Mouse (Mus musculus): ENCODE measurements at regions not wholly inside any gene's neighbourhood (a gene's known extent, or its start where the extent isn't known, plus 50 kb on each side); places are given as distances from the start of the nearest gene placed in this dataset.

DNA sequence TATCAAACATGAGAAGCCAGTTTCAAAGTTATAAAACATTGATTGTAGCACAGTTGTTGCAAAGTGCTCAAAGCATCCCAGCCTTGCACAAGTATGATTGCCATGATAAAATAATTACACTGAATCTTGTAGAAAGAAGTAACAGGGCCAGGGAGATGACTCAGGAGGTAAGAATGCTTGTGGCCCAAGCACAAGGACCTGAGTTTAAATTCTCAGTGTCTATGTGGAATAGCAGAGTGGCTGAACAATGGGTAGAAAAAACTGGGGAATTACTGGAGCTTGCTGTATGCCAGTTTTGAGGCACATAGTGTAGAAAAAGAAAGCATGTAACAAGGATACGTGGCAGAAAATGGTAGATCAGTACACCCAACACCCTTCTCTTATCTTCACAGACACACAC, 332.7 kb downstream of the Kcnj2 start:
- no peak for DNase-seq (ENCODE audit: low read depth in 1 of 2, low spot score in 2 of 2)
- WGBS, result 100% methylated on average over 1 of the region's 1 CpGs
- Histone ChIP-seq H3K36me3 (ENCODE audit: control insufficient read depth, insufficient read depth, low read length) (no peaks in the 10 kb centered on the region), H3K27ac (ENCODE audit: insufficient read depth, low read length) (no peak overlapping the region), H3K27me3 (ENCODE audit: control insufficient read depth, insufficient read depth, low read length) (no peaks in the 10 kb centered on the region), H3K4me3 (ENCODE audit: extremely low read depth, insufficient read depth, insufficient read length) (no peak overlapping the region), H3K4me1 (ENCODE audit: control insufficient read depth, insufficient read depth, insufficient read length) (no peaks in the 10 kb centered on the region)
- TF ChIP-seq CTCF (IDR thresholded peaks at IDR 0.05; ENCODE audit: extremely low read depth, insufficient read depth, insufficient read length, insufficient replicate concordance) (no peak), POLR2A (IDR thresholded peaks at IDR 0.05; ENCODE audit: low read depth, low read length) (no peak)

- DNase-seq (ENCODE audit: low read depth in 1 of 2, low spot score in 2 of 2), result no peak
- 85% methylated on average over 2 of the region's 2 CpGs for WGBS
- no peaks in the 10 kb centered on the region for H3K27me3 ChIP-seq (ENCODE audit: control insufficient read depth, insufficient read depth, low read length)
- no peak overlapping the region for H3K27ac ChIP-seq (ENCODE audit: insufficient read depth, low read length)
- no peak for TF ChIP-seq CTCF (IDR thresholded peaks at IDR 0.05; ENCODE audit: extremely low read depth, insufficient read depth, insufficient read length, insufficient replicate concordance)
- no peak for TF ChIP-seq POLR2A (IDR thresholded peaks at IDR 0.05; ENCODE audit: low read depth, low read length)
- H3K4me3 ChIP-seq (ENCODE audit: extremely low read depth, insufficient read depth, insufficient read length), result no peak overlapping the region
- no peaks in the 10 kb centered on the region for H3K4me1 ChIP-seq (ENCODE audit: control insufficient read depth, insufficient read depth, insufficient read length)
- H3K36me3 ChIP-seq (ENCODE audit: control insufficient read depth, insufficient read depth, low read length), result no peaks in the 10 kb centered on the region
Observed at GRCm38 (mm10) chr11:111409266-111409665, 343.3 kb downstream of the Kcnj2 start.

DNA sequence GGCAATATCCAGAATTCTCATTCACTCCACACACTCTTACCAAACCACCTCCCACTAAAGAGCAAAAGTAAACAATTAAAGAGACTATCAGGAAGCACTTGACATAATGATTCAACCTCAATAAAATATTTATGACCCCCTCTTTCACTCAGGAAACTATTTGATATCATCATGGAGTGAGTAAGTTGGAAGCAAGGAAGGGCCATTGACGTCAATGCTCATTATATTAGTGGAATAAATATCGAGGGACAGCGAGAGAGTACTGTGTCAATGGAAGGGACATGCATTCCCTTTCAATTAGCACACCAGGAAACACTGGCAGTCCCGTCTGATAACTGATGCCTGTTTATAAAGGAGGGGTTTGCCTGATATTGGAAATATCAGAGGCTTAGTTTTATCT, 358.9 kb downstream of the Kcnj2 start:
- WGBS, result 83% methylated on average over 4 of the region's 4 CpGs
- no peak for DNase-seq (ENCODE audit: low read depth in 1 of 2, low spot score in 2 of 2)
- Histone ChIP-seq H3K27me3 (ENCODE audit: control insufficient read depth, insufficient read depth, low read length) (no peaks in the 10 kb centered on the region), H3K27ac (ENCODE audit: insufficient read depth, low read length) (no peak overlapping the region), H3K4me3 (ENCODE audit: extremely low read depth, insufficient read depth, insufficient read length) (no peak overlapping the region), H3K36me3 (ENCODE audit: control insufficient read depth, insufficient read depth, low read length) (no peaks in the 10 kb centered on the region), H3K4me1 (ENCODE audit: control insufficient read depth, insufficient read depth, insufficient read length) (no peaks in the 10 kb centered on the region)
- no peak for TF ChIP-seq CTCF (IDR thresholded peaks at IDR 0.05; ENCODE audit: extremely low read depth, insufficient read depth, insufficient read length, insufficient replicate concordance)
- TF ChIP-seq POLR2A (IDR thresholded peaks at IDR 0.05; ENCODE audit: low read depth, low read length), result no peak

DNA sequence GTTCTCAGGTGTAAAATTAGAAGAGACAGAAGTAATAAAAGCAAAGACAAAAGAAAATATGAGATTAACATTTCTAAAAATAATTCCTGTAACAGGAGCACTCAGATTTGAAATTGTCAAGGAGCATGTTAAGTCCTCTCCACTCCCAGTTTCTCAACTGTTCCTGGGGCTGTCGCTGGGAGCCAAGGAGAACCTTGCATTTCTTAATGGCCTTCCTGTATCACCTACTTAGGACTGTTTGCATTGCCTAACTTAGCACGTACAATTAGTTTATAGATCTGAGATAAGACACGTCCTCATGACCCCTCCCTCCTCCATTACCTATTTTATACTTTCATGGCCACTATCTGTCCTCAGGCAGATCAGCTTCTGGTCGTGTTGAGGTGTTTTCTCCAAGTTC, 360.8 kb downstream of the Kcnj2 start:
- Histone ChIP-seq H3K4me1 (ENCODE audit: control insufficient read depth, insufficient read depth, insufficient read length) (no peaks in the 10 kb centered on the region), H3K4me3 (ENCODE audit: extremely low read depth, insufficient read depth, insufficient read length) (no peak overlapping the region), H3K36me3 (ENCODE audit: control insufficient read depth, insufficient read depth, low read length) (no peaks in the 10 kb centered on the region), H3K27me3 (ENCODE audit: control insufficient read depth, insufficient read depth, low read length) (no peaks in the 10 kb centered on the region), H3K27ac (ENCODE audit: insufficient read depth, low read length) (no peak overlapping the region)
- WGBS, result 73% methylated on average over 4 of the region's 4 CpGs
- no peak for DNase-seq (ENCODE audit: low read depth in 1 of 2, low spot score in 2 of 2)
- TF ChIP-seq CTCF (IDR thresholded peaks at IDR 0.05; ENCODE audit: extremely low read depth, insufficient read depth, insufficient read length, insufficient replicate concordance), result no peak
- no peak for TF ChIP-seq POLR2A (IDR thresholded peaks at IDR 0.05; ENCODE audit: low read depth, low read length)

- H3K4me1 ChIP-seq (ENCODE audit: control insufficient read depth, insufficient read depth, insufficient read length), result no peaks in the 10 kb centered on the region
- H3K36me3 ChIP-seq (ENCODE audit: control insufficient read depth, insufficient read depth, low read length), result no peaks in the 10 kb centered on the region
- H3K27ac ChIP-seq (ENCODE audit: insufficient read depth, low read length), result no peak overlapping the region
- TF ChIP-seq POLR2A (IDR thresholded peaks at IDR 0.05; ENCODE audit: low read depth, low read length) (no peak), CTCF (IDR thresholded peaks at IDR 0.05; ENCODE audit: extremely low read depth, insufficient read depth, insufficient read length, insufficient replicate concordance) (no peak)
- DNase-seq (ENCODE audit: low read depth in 1 of 2, low spot score in 2 of 2), result no peak
- H3K4me3 ChIP-seq (ENCODE audit: extremely low read depth, insufficient read depth, insufficient read length), result no peak overlapping the region
- no peaks in the 10 kb centered on the region for H3K27me3 ChIP-seq (ENCODE audit: control insufficient read depth, insufficient read depth, low read length)
Observed at GRCm38 (mm10) chr11:111442257-111442656, 376.3 kb downstream of the Kcnj2 start.

DNA sequence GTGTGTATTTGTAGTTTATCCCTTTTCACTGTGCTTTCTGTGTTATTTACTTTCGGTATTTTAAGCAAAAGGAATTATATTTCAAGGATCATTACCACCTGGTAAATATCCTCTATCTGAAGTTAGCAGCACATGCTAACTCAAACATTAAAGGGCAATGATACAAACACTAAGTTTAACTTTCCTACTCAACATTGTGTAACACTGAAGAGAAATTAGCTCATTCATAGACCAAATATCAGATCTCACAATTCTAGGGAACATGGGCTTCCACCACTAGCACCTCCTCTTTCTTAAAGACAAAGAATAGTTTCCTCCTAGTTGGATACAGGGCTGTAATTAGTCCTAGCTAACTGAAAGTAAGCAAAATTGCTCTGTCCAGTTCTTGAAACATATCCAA, 377.4 kb downstream of the Kcnj2 start:
- no peak for TF ChIP-seq POLR2A (IDR thresholded peaks at IDR 0.05; ENCODE audit: low read depth, low read length)
- TF ChIP-seq CTCF (IDR thresholded peaks at IDR 0.05; ENCODE audit: extremely low read depth, insufficient read depth, insufficient read length, insufficient replicate concordance), result no peak
- no peak overlapping the region for H3K27ac ChIP-seq (ENCODE audit: insufficient read depth, low read length)
- H3K4me1 ChIP-seq (ENCODE audit: control insufficient read depth, insufficient read depth, insufficient read length), result no peaks in the 10 kb centered on the region
- DNase-seq (ENCODE audit: low read depth in 1 of 2, low spot score in 2 of 2), result no peak
- H3K4me3 ChIP-seq (ENCODE audit: extremely low read depth, insufficient read depth, insufficient read length), result no peak overlapping the region
- no peaks in the 10 kb centered on the region for H3K27me3 ChIP-seq (ENCODE audit: control insufficient read depth, insufficient read depth, low read length)
- WGBS, result 85% methylated on average over 1 of the region's 1 CpGs
- H3K36me3 ChIP-seq (ENCODE audit: control insufficient read depth, insufficient read depth, low read length), result no peaks in the 10 kb centered on the region

DNA sequence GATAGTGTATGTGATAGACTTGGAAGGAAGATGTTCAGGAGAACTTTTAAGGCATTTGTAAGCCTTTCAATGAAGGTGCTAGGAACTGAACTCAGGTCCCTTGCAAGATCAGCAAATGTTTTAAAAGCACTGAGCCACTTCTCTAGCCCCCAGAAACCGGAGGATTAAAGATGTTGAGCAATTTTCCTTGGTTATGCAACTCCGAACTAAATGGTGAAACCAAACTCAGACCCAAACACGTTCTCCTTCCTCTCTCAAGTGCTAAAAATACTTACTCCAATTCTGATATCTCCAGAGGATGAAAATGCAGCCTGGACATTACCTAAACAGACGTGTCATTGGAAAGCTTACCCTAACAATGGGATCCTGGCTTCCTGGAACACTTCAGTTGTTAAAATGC, 378.8 kb downstream of the Kcnj2 start:
- Histone ChIP-seq H3K27ac (ENCODE audit: insufficient read depth, low read length) (no peak overlapping the region), H3K27me3 (ENCODE audit: control insufficient read depth, insufficient read depth, low read length) (no peaks in the 10 kb centered on the region)
- no peak for DNase-seq (ENCODE audit: low read depth in 1 of 2, low spot score in 2 of 2)

More for the DNA sequence above, 378.8 kb downstream of the Kcnj2 start:
- TF ChIP-seq CTCF (IDR thresholded peaks at IDR 0.05; ENCODE audit: extremely low read depth, insufficient read depth, insufficient read length, insufficient replicate concordance) (no peak), POLR2A (IDR thresholded peaks at IDR 0.05; ENCODE audit: low read depth, low read length) (no peak)
- H3K36me3 ChIP-seq (ENCODE audit: control insufficient read depth, insufficient read depth, low read length), result no peaks in the 10 kb centered on the region
- no peaks in the 10 kb centered on the region for H3K4me1 ChIP-seq (ENCODE audit: control insufficient read depth, insufficient read depth, insufficient read length)
- WGBS, result 43% methylated on average over 4 of the region's 4 CpGs
- no peak overlapping the region for H3K4me3 ChIP-seq (ENCODE audit: extremely low read depth, insufficient read depth, insufficient read length)

Data from spleen, adult 2 months (tissue).